Mouse (Mus musculus): ENCODE measurements at regions not wholly inside any gene's neighbourhood (a gene's known extent, or its start where the extent isn't known, plus 50 kb on each side); places are given as distances from the start of the nearest gene placed in this dataset.
A peak's percentile ranks its signal among the peaks of the same experiment; 100 is the strongest.

DNA sequence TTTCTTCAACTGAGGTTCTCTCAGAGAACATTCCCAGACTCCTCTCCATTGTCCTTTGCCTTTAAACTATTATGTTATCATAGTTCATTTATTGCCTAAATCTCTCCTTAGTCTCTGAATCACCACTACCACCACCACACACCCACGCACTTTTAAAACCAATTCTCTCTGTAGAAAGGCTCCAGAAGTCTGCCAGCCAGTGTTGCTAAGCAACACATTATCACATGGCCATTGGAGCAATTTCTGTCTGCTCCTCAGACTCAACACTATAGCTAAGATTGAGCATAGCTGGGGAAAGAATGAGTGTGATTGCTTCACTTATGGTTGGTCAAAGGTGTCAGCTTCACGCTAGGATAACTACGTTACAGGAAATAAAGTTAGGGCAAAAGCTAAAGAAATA lies 59.3 kb downstream of the Trap1a start:
- DNase-seq (ENCODE audit: low read depth) = no peak

GRCm38 (mm10) chrX:139416701-139417100 lies 63.5 kb upstream of the D330045A20Rik start:
- peak; percentile 52 for DNase-seq (ENCODE audit: low read depth)

DNA sequence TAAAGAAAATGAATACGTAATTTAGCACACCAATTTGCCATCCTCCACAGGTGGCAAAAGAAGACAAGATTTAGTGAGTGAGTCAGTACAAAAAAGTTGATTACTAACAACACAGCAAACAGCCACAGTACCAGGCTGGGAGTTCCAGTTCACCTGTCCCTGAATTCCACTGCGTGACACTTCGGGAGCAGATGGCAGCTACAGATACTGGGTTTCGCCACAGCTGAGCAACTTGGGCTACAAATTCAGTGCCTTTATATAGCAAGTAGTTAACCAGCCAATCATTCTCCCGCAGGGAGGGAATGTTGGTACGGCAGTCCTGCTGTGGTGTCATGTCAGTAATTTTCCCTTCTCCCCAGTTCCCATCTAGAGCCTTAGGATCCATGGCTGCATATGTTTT lies 60.3 kb upstream of the D330045A20Rik start:
- DNase-seq (ENCODE audit: low read depth) = no peak

- DNase-seq (ENCODE audit: low read depth) = no peak
These were observed 55.9 kb upstream of the D330045A20Rik start for GRCm38 (mm10) chrX:139424307-139424706.
